Mouse (Mus musculus) limb, embryonic 14.5 days (tissue): ENCODE measurements around the gene Spint2. TPM values are rescaled to one million over a fixed set of nuclear protein-coding genes. Genes with fewer than 3 reads are reported as not detected.

Source experiments
- ATAC-seq: fragments of 200-750 bp; cut with Nextera tagmentation; 2 replicates; pipeline ENCODE4 v1.8.0; 2017; ENCODE audit warnings: low read depth, moderate number of reproducible peaks, moderate TSS enrichment; ENCODE audit not compliant: low FRiP score
- DNase-seq: peaks from one replicate; pipeline ENCODE4 v3.0.0-alpha.2; 2015; ENCODE audit warnings: low spot score
- H3K27ac ChIP-seq: fragments of 300-500 bp; sonication (generic); replicated peaks from 2 replicates; pipeline ENCODE4 v1.5.1; 2014; ENCODE audit warnings: low read depth, mild to moderate bottlenecking, low read length, moderate library complexity, mixed read lengths
- H3K27me3 ChIP-seq: fragments of 300-500 bp; sonication (generic); 2 replicates; pipeline ENCODE4 v1.6.1; 2014; ENCODE audit warnings: low read length, mixed read lengths; ENCODE audit not compliant: control insufficient read depth, insufficient read depth
- H3K36me3 ChIP-seq: fragments of 300-500 bp; sonication (generic); 2 replicates; pipeline ENCODE4 v1.6.1; 2014; ENCODE audit warnings: mild to moderate bottlenecking, low read length, moderate library complexity, mixed read lengths; ENCODE audit not compliant: control insufficient read depth, insufficient read depth
- H3K4me1 ChIP-seq: fragments of 300-500 bp; sonication (generic); 2 replicates; pipeline ENCODE4 v1.6.1; 2014; ENCODE audit warnings: antibody characterized with exemption, low read length, mixed read lengths; ENCODE audit not compliant: control insufficient read depth, insufficient read depth
- H3K4me2 ChIP-seq: fragments of 300-500 bp; sonication (generic); replicated peaks from 2 replicates; pipeline ENCODE4 v1.6.1; 2014; ENCODE audit warnings: low read depth, mild to moderate bottlenecking, low read length, moderate library complexity; ENCODE audit not compliant: severe bottlenecking
- H3K4me3 ChIP-seq: fragments of 300-500 bp; sonication (generic); replicated peaks from 2 replicates; pipeline ENCODE4 v1.5.1; 2014; ENCODE audit warnings: low read length
- H3K9ac ChIP-seq: fragments of 300-500 bp; sonication (generic); 2 replicates; pipeline ENCODE4 v1.6.1; 2014; ENCODE audit warnings: mild to moderate bottlenecking, low read depth, low read length, moderate library complexity; ENCODE audit not compliant: severe bottlenecking
- H3K9me3 ChIP-seq: fragments of 300-500 bp; sonication (generic); 2 replicates; pipeline ENCODE4 v1.6.1; 2016; ENCODE audit warnings: low read length; ENCODE audit not compliant: control insufficient read depth
- POLR2A ChIP-seq: fragments of 200-500 bp; IDR thresholded peaks from 2 replicates; pipeline ENCODE4 v1.8.0; 2012; ENCODE audit warnings: inconsistent platforms, mild to moderate bottlenecking, moderate library complexity, borderline replicate concordance; ENCODE audit not compliant: insufficient read depth, insufficient read length; ENCODE audit errors: extremely low read depth
- WGBS: fragments of 180-500 bp; shearing (Covaris S2); extraction: QIAGEN DNeasy Blood & Tissue Kit; methylation state at CpG from one replicate; pipeline ENCODE4 v1.1.7; 2014; 5-methylcytosine and 5-hydroxymethylcytosine counted together
- polyA plus RNA-seq, 2 experiments: library from polyadenylated mRNA; depleted of rRNA in 1 of 2; stranded (reverse) in 1 of 2; unstranded in 1 of 2; fragments of >200 nt; fragmentation: Nextera tagmentation in 1 of 2; extraction: Ambion mirVana in 1 of 2; gene quantifications; 2 replicates each; pipeline versions ENCODE4 v1.2.1 to v1.2.3; 2012 to 2014

The Spint2 gene
- polyA plus RNA-seq (2012; rRNA removed) = 88.7 and 95.3 TPM in 2 replicates
- 149 and 160 TPM in 2 replicates for polyA plus RNA-seq (2014; fragmentation: Nextera tagmentation; extraction: Ambion mirVana)

- no peak for TF ChIP-seq POLR2A
- Histone ChIP-seq H3K27me3 (no peaks in the 10 kb centered on the region), H3K27ac (no peak within 1 kb of the TSS; the same call in 1 of the 2 replicates), H3K4me1 (peaks cover 9% of the 10 kb centered on the region; the same call in 1 of the 2 replicates), H3K4me3 (peak within 1 kb of the TSS; percentile 65), H3K9ac (peak within 1 kb of the TSS; percentile 70), H3K9me3 (no peaks in the 10 kb centered on the region), H3K4me2 (peak within 1 kb of the TSS; percentile 97), H3K36me3 (no peaks in the 10 kb centered on the region; the same call in 1 of the 2 replicates)
- WGBS = under 1% methylated on average over 78 of the region's 80 CpGs
- ATAC-seq (peak; percentile 69; the same call in 1 of the 2 replicates), DNase-seq (no peak)
Measured at GRCm38 (mm10) chr7:29281201-29282073, at the start of gene Spint2. TSS of gene Spint2 (minus strand) at chr7:29281912.

GRCm38 (mm10) chr7:29328984-29329383, 47.3 kb upstream of the Spint2 start:
- Histone ChIP-seq H3K27ac (no peak overlapping the region), H3K9ac (no peak overlapping the region), H3K4me2 (no peak overlapping the region), H3K27me3 (no peaks in the 10 kb centered on the region), H3K36me3 (peaks cover 53% of the 10 kb centered on the region), H3K9me3 (no peaks in the 10 kb centered on the region), H3K4me1 (no peaks in the 10 kb centered on the region), H3K4me3 (no peak overlapping the region)
- WGBS = 92% methylated on average over 16 of the region's 16 CpGs
- ATAC-seq = no peak
- DNase-seq = no peak
- TF ChIP-seq POLR2A = no peak

DNA sequence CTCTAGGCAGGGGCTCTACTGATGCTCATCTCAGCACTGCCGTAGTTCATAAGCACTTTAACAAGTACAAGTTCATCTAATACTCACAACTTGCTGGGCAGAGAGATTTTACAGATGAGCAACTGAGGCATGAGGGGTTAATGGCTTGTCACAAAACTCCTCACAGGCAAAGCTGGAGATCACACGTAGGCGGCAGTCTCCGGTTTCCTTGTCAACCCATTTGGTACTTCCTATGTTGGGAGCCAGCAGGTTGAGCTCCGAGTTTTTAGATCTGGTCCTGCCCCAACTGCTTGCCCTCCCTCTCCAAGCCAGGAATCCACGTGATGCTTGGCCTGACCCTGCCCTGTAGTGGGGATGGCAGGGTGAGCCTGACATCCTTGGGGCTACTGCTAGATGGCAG, 45.4 kb upstream of the Spint2 start:
- H3K4me1 ChIP-seq = no peaks in the 10 kb centered on the region
- H3K4me2 ChIP-seq = no peak overlapping the region
- DNase-seq (no peak), ATAC-seq (no peak)
- H3K27ac ChIP-seq = no peak overlapping the region
- no peaks in the 10 kb centered on the region for H3K9me3 ChIP-seq
- peaks cover 58% of the 10 kb centered on the region for H3K36me3 ChIP-seq
- H3K9ac ChIP-seq = no peak overlapping the region
- H3K27me3 ChIP-seq = no peaks in the 10 kb centered on the region
- WGBS = 81% methylated on average over 6 of the region's 6 CpGs
- no peak for TF ChIP-seq POLR2A
- H3K4me3 ChIP-seq = no peak overlapping the region

DNA sequence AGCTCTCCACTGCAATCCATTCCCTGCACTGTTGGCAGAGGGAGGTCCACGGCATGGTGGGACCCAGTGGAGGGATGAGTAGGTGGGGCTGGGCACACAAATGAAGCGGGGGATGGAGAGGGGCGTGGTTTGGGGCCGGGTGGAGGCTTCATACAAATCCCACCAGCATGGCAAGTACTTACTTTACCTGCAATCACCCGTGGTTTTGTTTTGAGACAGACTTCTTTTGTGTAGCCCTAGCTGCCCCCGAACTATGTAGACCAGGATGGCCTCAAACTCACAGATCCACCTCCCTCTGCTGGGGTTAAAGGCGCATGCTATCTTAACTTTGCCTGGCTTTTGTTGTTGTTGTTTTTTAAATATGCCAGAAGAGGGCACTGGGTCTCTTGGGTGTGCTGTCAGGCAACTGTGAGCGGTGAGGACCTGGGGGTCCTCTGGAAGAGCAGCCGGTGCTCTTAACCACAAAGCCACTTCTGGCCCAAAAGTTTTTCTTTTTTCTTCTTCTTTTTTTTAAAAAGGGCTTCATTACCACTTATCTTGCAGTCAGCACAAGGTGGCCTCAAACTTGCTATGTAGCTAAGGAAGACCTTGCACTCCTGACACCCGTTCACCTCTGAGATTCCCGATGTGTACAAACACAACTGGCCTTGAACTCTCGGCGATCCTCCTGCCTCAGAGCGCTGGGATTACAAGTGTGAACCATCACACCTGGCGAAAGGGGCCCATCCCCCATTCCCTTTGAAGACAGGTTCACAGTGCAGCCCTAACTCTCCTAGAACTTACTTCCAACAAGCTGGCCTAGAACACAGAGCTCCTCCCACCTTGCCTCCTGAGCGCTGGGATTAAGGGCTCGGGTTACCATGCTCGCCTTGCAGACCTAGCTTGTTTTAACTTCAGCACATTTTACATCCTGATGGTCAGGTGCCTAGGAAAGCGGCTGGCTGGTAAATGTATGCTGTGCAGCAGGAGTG, 37.9 kb upstream of the Spint2 start:
- peak overlapping the region; percentile 30 for H3K4me3 ChIP-seq
- TF ChIP-seq POLR2A = no peak
- no peaks in the 10 kb centered on the region for H3K9me3 ChIP-seq
- H3K9ac ChIP-seq = peak overlapping the region; percentile 34
- ATAC-seq = no peak
- peak overlapping the region; percentile 93 for H3K27ac ChIP-seq
- H3K4me2 ChIP-seq = peak overlapping the region; percentile 58
- peaks cover 24% of the 10 kb centered on the region for H3K36me3 ChIP-seq
- peak; percentile 69 for DNase-seq
- 8% methylated on average over 19 of the region's 19 CpGs for WGBS
- peaks cover 66% of the 10 kb centered on the region for H3K4me1 ChIP-seq
- H3K27me3 ChIP-seq = no peaks in the 10 kb centered on the region
